Mouse (Mus musculus): ENCODE measurements around the gene Stom.

Stom gene

DNA sequence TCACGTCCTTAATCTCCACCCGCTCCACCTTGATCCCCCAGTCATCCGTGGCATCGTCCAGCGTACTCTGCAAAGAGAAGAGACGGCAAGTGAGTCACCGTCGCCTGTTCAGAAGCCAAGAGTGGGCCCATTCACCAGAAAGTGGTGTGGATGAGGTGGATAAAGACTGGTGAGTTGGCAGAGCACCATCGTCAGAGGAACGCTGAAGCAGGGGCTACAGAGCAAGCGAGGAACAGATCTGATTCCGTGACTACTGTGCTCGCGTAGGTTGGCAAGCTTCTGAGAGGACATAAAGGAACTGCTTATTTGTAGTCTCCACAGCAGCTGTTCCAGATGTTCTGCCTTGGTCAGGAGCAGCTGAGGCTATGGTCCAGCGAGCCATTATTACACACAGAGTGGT, 16.4 kb downstream of the Stom start:
- DNase-seq (ENCODE audit: low spot score in 2 of 2): no peak

DNA sequence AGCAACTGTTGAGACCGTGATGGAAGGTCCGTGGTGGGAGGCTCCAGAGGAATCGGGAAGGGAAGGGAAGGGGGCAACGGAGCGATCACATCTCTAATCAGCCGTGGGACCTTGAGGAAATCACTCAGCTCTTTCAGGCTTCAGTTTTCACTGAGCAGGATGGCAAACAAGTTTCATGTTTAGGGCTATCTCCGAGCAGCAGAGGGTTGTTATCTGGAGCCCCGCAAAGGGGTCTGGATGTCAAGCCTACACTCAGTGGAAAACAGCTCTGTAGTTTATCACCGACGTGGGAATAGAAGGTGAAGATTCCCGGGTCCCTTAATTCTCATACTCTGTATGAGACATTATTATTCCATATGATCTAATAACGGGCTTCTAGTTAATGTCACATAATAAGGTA, 18.4 kb downstream of the Stom start:
- no peak for DNase-seq (ENCODE audit: low spot score in 2 of 2)

DNA sequence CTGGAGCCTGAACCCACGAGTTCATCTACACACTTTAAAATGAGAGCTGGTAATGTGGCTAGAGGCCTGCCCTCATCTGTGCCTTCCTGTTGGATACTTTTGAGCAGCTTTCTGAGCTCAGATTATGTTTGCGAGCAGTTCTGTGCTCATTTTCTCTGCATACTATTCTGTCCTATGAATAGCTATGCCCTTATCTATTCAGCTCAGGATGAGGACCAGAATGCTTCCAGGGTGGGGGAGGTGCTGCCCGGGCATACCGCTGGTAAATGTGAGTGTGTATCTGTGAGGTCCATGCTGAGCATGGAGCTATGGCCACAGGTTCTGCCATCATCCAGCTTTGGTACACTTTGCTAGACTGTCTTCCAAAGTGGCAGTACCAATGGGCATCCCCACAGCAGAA, 19.2 kb downstream of the Stom start:
- no peak for DNase-seq (ENCODE audit: low spot score in 2 of 2)

DNA sequence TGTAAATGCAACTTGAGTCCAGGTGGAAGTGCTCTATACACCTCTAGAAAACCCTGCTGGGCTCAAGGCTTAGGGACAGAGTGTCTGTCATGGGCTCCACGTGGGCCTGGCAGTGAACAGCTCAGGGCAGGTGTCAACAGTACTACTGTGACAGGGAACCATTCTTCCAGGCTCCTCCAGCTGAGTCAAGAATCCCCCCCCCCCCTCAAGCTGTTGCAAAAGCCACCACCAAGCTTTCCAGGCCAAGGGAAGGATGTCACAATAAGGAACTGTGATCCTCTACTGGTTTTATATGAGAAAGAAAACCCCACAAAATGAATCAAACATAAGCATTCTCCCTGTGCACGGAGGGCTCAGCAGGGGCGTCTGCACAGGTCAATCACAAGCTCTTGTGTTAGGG, 22.5 kb downstream of the Stom start:
- DNase-seq (ENCODE audit: low spot score in 2 of 2): no peak

DNA sequence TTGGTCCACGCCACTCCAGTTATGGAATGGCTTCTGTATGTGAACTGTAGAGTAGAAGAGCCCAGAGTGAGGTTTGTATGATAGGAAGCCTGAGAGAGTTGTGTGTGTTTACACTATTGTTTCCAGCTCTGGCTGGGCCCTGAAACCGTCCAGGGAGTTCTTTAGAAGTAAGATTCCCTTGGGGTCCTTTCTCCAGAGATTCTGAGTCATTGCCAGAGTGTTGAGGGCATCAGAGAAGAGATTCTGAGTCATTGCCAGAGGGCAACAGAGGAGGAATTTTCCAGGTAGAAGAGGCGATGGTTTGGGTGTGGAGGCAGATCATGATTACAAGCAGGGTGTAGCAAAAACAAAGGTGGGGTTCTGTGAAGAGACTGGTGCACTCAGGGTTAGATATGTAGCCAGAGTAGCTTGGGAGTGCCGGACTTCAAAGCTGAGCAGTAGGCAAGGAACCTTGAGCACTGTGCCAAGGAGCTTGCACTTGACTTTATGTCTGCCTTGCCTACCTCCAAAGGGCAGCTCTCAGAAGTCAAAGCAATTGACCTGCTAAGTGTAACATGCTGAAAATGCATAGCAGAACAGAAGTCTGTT, 26.8 kb downstream of the Stom start:
- DNase-seq (ENCODE audit: low spot score in 2 of 2): no peak

DNA sequence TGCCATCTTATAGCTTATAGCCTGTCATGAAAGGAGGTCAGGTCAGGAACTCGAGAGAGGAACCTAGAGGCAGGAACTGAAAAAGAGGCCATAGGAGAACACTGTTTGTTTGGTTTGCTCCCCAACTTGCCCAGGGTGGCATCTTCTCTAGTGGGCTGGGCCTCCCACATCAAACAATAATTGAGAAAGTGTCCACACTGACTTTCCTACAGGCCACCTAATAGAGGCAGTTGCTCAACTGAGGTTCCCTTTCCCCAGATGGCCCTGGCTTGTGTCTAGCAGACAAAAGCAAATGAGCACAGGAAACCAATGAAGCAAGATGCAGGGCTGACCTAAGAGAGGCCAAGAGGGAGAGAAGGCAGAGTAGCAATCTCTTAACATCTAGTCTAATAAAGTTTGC, 28.6 kb downstream of the Stom start:
- no peak for DNase-seq (ENCODE audit: low spot score in 2 of 2)

DNA sequence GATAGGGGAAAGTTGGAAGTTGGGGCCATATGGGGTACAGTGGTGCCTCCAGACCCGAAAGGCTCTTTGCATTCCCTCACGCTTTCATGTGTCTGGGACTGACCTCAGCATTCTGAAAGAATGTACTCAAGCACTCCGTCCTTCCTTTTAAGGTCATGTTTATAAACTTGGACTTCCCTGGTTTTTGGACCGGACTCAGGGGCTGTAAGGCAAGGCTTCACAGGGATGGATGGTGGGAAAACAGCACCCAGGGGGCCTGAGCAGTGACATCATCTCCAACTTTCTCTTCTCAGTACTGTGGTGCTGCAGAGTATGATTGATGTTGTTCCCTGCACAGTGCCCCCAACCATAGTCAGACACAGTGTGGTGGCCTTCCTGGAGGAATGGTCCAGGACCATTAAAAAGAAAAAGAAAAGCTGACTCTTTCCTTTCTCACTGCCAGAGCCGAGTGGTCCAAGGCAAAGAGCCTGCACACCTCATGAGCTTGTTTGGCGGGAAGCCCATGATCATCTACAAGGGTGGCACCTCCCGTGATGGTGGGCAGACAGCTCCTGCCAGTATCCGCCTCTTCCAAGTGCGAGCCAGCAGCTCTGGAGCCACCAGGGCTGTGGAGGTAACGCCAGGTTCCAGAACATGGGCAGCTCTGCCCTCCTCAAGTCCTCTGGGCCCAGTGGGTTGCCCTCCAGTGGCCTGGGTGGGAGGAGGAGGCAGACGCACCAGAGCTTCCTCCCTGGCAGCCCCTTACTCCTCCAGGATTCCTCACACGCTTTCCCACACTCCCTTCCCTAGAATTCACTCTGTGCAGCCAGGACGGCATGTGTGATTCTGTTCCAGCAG, 34.5 kb downstream of the Stom start:
- no peak for DNase-seq (ENCODE audit: low spot score in 2 of 2)

DNA sequence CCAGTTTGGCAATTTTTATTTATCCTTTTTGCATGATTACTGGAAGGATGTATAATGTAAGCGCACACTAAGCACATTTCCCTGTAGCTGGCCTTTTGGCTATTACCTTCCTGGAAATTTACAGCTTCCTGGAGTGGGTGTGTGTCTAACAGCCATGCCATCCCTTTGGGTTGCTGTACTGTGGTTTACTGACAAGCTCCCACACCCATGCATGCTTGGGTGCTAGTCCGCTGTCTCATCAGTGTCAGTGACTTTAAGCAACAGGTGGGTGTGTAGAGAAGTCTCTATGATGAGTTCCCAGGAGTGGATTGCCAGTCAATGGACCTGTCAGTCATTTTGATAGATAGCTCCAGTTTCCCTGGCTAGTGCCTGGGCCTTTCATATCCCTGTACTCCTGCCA, 37.3 kb downstream of the Stom start:
- DNase-seq (ENCODE audit: low spot score in 2 of 2): no peak

DNA sequence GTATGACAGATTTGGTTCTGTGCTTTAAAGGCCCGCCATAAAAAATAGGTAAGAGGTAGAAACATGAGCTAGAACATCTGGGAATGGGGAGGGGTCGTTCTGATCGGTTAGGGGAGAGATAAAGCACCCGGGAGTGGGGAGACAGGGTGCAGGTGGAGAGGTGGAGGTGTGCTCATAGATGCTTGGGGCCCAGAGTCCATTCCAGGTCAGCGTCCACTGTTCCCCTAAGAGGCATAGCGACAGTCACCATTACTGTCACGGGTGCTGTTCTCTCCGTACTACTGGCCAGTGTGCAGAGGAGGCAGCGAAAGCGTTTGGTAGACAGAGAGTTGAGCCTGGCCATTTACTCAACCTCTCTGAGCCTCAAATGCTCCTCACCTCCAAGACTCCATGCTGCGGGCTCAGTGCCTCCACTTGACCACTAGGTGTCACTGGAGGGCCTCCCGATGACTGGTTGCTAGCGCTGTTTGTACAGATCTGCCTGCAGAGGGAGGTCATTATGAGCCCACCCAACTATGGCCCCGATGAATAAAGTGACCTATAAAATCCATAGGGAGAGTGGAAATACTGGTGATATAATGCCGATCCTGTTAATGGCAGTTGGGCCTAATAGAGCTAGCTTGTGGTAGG, 39.0 kb downstream of the Stom start:
- peak; percentile 70 to 82 for DNase-seq (ENCODE audit: low spot score in 2 of 2)

DNA sequence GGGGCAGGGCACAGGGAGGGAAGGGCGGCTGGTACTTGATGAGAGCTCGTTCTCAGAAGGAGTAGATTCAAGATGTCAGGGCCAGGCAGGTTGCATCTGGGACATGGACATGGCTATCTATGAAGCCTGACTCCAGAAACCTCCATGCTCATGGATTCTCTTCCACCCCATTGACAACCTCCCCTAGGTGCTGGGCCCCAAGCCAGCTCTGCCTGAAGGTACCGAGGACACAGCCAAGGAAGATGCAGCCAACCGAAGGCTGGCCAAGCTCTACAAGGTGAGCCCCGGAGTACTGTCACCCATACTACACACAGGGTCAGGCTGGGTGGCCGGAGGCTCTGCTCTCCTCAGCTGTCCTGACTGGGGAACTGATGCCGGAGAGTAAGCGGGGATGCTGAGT, 43.5 kb downstream of the Stom start:
- no peak for DNase-seq (ENCODE audit: low spot score in 2 of 2)

DNA sequence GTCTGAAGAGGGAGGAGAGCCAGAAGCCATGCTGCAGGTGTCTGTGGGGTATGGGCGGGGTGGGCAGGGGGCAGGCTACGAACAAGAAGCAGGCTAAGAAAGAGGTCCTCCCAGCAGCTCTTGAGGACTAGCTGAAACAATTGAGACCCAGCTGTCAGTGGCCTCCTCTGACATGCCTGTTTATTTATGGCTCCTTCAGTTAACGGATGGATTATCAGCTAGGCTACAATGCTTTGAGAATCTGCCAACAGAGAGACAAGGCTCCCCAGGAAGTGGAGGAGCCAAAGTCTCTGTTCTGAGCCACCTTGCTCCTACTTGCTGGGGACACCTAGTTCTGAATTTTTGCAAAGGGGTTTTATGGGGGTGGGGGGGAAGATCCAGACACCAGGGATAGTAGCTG, 44.1 kb downstream of the Stom start:
- DNase-seq (ENCODE audit: low spot score in 2 of 2): no peak

DNA sequence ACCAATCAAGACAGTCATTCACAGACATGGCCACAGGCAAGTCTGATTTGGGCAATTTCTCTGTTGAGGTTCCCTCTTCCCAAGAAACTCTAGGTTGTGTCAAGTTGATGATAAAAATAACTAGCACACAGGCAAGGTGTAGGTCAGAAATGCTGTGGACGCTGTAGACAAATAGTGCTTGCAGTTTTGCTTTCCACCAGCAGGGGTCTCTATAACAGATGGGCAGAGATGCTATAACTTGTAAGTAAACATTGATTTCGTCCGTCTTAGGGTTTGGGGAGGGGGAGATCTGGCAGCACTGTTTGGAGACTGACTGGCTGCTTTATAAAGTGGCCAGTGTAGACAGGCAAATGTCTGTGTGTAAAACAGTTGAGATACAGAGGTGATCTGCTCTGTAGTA, 44.9 kb downstream of the Stom start:
- DNase-seq (ENCODE audit: low spot score in 2 of 2): no peak

DNA sequence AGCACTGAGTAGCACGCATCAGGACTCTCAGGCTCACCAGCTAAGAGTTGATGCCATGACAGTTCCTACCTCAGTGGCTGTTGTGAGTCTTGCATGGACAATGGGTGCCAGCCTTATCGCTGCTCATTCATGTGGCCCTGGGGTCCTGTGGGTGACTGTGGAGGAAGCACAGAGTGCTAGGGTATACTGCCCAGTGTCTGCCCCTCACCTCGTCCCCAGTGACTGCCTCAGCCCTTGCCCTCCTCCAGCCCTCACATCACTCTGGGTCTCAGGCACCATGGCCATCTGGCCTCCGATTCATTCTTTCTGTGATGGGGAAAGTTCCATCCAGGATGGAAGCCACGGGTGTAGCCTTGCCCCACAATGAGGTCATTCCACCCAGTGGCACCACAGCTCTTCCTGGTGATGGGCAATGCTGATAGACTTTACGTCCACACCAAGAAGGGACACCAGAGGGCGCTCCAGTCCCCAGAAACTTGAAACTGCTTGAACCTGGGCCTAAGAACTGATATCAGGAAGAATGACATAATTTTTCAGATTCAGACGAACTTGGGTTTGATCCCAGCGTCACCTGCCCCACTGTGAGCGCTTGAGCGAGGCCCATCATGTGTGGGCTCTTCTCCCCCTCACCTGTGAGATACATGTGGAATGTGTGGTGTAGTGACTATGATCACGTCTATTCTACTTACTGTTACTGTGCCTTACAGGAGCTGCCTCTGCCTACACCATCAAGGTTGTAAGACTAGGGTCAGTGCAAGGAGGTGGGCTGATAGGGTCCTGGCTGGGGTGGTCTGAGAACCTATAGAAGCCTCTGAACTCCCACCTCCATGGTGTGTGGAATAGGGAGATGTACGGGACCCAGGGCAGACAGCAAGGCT, 47.8 kb downstream of the Stom start:
- peak; percentile 60 to 83 for DNase-seq (ENCODE audit: low spot score in 2 of 2)

DNA sequence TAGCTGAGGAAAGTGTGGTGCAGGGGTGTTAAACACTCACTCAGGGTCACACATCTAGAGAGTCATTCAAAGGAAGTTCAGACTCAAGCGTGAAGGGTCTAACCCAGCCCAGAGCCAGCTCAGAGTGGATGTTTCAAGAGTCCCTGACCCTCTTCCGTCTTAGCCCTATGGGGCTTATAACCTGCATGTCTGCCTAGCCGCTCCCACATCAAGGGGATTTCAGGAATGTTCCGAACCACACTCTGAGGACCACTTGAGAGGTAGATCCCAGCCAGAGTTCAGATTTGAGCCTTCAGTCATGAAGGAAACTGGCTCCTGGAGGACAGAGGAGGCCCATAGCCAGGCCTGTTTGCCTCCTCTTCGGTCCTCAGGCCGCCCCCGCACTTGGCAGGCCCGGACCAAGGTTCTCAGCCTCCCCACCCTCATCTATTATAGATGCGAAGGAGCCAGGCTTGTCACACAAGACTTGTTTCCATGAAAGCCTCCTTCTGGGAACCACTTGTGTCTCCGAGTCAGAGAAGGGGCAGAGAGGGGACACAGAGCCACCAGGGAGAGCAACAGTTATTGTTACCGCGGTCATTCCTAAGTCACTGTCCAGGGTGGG, 49.7 kb downstream of the Stom start:
- no peak for DNase-seq (ENCODE audit: low spot score in 2 of 2)

DNA sequence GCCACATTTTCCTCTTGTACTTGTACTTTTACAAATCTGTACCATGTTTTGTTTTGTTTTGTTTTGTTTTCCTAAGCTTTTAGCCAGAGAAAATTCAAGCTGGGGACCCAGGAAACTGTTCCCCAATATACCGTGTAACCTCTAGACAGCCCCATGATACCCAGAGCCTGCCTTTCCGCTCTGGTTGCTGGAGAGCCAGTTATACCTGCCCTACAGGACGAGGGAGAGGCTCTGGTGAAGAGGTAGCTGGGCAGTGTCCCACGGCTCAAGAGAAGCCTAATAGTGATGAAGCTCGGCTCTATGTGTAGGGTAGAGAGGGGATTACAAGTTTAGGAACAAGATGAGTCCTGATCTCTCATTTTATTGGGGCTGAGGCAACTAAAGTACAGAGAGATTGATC, 51.6 kb downstream of the Stom start:
- no peak for DNase-seq (ENCODE audit: low spot score in 2 of 2)

DNA sequence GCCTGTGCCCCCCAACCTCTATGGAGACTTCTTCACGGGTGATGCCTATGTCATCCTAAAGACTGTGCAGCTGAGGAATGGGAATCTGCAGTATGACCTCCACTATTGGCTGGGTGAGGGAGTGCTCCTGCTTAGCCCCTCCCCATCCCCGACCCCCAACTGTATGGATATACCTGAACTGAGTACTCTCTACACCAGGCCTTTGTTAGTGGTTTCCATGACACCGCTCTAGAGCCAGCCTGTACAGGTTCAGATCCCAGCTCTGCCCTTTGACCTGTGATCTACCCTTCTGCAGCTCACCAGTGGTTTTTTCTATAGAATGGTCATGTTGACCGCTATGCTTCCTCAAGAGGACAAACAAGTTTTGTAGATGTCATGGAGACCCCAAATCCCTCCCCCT, 52.8 kb downstream of the Stom start:
- no peak for DNase-seq (ENCODE audit: low spot score in 2 of 2)

DNA sequence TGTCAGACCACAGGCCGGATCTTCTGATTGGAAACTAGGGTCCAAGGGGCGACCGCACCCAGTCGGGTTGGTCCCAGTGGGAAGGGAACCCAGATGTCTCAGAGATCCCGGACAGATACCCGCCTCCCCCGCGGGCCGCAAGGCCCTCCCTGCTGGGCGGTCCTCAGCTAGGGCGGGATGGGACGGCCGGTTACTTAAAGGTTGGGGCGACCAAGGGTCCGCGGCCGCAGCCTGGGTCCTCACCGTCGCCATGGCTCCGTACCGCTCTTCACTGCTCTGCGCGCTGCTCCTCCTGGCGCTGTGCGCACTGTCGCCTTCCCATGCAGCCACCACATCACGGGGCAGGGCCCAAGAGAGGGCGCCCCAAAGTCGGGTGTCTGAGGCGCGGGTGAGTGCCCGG, 54.6 kb downstream of the Stom start:
- DNase-seq (ENCODE audit: low spot score in 2 of 2): peak in 1 of 2 experiments; percentile 70

DNA sequence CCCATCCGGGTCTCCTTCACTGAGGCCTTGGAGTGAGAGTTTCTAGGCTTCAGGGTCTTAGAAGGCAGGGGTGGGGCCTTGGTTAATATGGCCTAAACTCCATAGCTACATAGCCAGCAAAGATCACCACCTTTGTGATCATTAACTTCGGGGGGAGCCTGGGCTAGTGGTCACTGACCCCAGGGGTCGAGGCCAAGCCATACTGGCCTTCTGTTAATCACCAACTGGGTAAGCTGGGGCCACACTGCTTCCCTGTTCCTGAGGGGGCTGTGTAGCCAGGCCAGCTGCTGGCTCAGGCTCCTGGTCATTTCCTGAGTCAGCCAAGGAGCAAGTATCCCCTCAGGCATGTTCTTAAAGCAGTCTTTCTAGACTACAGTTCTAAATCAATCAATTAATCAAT, 56.8 kb downstream of the Stom start:
- no peak for DNase-seq (ENCODE audit: low spot score in 2 of 2)

DNA sequence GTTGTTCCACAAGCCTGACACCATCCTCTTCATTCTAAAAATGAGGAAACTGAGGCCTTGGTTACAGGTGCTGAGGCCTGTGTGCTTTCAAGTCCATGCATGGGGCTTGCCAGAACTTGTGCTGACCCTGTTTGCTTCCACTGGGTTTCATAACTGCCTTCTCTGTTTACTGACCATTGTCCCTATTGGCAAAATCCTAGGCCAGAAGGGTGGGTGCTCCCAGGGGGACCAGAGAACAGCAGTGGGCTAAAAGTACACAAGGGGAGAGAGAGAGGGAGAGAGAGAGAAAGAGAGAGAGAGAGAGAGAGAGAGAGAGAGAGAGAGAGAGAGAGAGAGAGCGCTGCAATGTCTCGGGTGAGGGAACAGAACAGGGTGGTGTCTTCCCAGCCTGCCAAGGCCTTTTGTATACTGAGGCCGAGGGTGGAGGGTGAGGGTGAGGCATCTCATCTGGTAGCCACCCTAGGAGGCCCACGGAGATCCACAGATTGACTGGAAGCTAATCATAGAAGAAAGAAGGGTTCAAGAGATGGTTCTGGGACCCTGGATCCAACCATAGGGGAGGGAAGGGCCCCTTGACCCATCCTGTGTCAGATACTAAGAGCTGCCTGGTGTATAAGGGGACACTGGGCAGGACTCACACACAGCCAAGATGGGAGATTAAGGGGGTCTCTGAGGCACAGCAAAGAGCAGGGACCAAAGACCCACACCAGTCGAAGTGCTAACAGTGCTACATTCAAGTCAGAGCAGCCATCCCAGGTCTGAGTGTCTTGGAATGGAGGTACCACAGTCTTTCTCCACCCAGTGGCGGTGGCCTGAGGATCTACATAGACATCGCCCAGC, 58.2 kb downstream of the Stom start:
- DNase-seq (ENCODE audit: low spot score in 2 of 2): no peak

DNA sequence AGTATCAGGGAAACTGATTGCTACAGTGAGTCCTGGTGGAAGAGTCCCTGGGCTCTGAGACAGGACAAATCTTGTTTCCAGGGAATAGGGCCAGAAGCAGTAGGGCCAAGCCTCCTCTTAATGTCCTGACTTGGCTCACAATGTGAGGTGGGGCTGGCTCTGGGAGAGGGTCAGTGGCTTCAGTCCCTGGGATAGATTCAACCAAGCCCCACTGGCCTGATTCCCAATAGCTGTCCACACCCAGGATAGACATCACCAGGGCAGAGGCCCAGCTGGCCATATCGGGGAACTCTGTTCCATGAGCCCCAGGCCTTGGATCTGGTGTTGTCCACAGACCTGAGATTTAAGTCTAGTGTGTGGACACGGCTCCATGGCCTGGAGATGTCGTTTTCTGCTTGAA, 59.1 kb downstream of the Stom start:
- peak; percentile 79 to 82 for DNase-seq (ENCODE audit: low spot score in 2 of 2)

DNA sequence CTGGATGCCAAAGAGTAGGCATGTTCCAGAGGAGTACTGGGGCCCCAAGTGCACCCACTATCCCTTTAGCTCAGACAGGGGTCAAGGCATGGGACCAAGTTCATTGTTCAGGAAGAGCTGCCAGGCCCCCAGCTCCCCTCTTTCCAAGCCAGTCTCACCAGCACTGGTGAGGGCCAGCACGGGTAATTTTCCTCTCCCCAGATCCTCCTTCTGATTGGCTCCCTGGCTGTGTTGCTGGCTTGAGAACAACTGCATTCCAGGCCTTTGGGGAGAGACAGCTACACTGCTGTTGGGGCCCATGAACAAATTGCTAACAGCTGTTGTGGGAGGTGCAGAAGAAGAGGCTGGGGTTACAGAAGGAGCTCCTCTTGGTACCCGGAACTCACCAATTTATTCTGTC, 63.2 kb downstream of the Stom start:
- DNase-seq (ENCODE audit: low spot score in 2 of 2): peak in 1 of 2 experiments; percentile 52
